Mouse (Mus musculus) liver, adult 2 months (tissue): ENCODE data around the gene E2f4.

Source experiments
- CTCF ChIP-seq: fragments of 200-500 bp; IDR thresholded peaks from 2 replicates; pipeline ENCODE4 v1.5.1; 2011; ENCODE audit warnings: low read depth, low read length, control low read depth
- POLR2A ChIP-seq: fragments of 200-500 bp; IDR thresholded peaks from 2 replicates; pipeline ENCODE4 v1.6.1; 2011; ENCODE audit warnings: low read length, control low read depth; ENCODE audit not compliant: insufficient read depth; ENCODE audit errors: extremely low read depth

DNA sequence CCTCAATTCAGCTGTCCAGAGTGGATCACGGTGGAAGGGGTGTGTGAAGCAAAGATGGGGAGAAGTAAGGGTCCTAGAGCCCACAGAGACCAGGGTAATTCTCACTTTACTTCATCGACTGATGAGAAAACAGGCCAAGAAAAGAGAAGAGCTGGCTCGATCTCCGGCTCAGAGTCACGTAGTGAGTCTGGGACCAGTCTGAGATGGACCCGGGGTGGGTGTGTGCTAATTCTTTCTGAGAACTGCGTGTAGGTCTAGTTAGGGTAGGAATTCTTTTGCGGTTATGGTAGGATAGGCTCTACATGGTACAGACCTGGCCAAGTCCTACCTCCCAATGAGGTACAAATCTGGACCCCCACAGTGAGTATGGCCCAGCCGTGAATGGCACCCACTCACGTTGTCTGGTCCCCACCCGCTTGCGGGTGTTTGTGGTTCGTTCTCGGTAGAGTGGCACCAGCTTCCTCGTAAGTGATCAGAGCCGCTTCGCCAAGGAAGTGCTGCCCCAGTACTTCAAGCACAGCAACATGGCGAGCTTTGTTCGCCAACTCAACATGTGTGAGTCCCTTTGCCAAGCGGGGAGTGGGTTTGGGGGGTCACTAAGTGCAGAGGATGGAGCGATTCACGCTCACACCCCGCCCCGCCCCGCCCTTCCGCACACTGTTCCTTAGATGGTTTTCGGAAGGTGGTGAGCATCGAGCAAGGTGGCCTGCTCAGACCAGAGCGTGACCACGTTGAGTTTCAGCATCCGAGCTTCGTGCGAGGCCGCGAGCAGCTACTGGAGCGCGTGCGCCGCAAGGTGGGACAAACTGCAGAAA, 27.2 kb upstream of the E2f4 start:
- no peak for TF ChIP-seq CTCF
- TF ChIP-seq POLR2A = no peak
